Mouse (Mus musculus): Measurements from ENCODE around the gene Il1r1. TPM values are rescaled to one million over a fixed set of nuclear protein-coding genes. Genes with fewer than 3 reads are reported as not detected.

The Il1r1 gene
- polyA plus RNA-seq, 1 experiment from 2014 or later = 11.4 TPM

GRCm38 (mm10) chr1:40190025-40190424 is 34.9 kb upstream of the Il1r1 start:
- Histone ChIP-seq H3K27ac (ENCODE audit: low read length) (no peak overlapping the region), H3K27me3 (ENCODE audit: control insufficient read depth, insufficient read depth, low read length) (no peaks in the 10 kb centered on the region), H3K36me3 (ENCODE audit: control insufficient read depth, insufficient read depth, low read length) (no peaks in the 10 kb centered on the region), H3K4me1 (ENCODE audit: control insufficient read depth, insufficient read depth, low read length) (no peaks in the 10 kb centered on the region), H3K4me2 (ENCODE audit: low read depth, low read length) (no peak overlapping the region), H3K9ac (ENCODE audit: low read length) (no peak overlapping the region), H3K4me3 (replicated peaks; ENCODE audit: low read length) (no peak overlapping the region), H3K9me3 (replicated peaks; ENCODE audit: control insufficient read depth, low read length) (no peaks in the 10 kb centered on the region)
- 68% methylated on average over 5 of the region's 5 CpGs for WGBS
- ATAC-seq (ENCODE audit: insufficient read depth, low FRiP score) = no peak

- Histone ChIP-seq H3K27ac (ENCODE audit: low read length) (no peak overlapping the region), H3K4me3 (replicated peaks; ENCODE audit: low read length) (no peak overlapping the region), H3K27me3 (ENCODE audit: control insufficient read depth, insufficient read depth, low read length) (no peaks in the 10 kb centered on the region), H3K4me1 (ENCODE audit: control insufficient read depth, insufficient read depth, low read length) (no peaks in the 10 kb centered on the region), H3K9ac (ENCODE audit: low read length) (no peak overlapping the region), H3K4me2 (ENCODE audit: low read depth, low read length) (no peak overlapping the region), H3K36me3 (ENCODE audit: control insufficient read depth, insufficient read depth, low read length) (no peaks in the 10 kb centered on the region), H3K9me3 (replicated peaks; ENCODE audit: control insufficient read depth, low read length) (no peaks in the 10 kb centered on the region)
- 80% methylated on average over 5 of the region's 5 CpGs for WGBS
- ATAC-seq (ENCODE audit: insufficient read depth, low FRiP score) = no peak
These were observed 34.0 kb upstream of the Il1r1 start for GRCm38 (mm10) chr1:40190837-40191236.

GRCm38 (mm10) chr1:40194279-40194678 is 30.6 kb upstream of the Il1r1 start:
- Histone ChIP-seq H3K9me3 (replicated peaks; ENCODE audit: control insufficient read depth, low read length) (no peaks in the 10 kb centered on the region), H3K4me2 (ENCODE audit: low read depth, low read length) (no peak overlapping the region), H3K4me1 (ENCODE audit: control insufficient read depth, insufficient read depth, low read length) (no peaks in the 10 kb centered on the region), H3K36me3 (ENCODE audit: control insufficient read depth, insufficient read depth, low read length) (no peaks in the 10 kb centered on the region), H3K27ac (ENCODE audit: low read length) (no peak overlapping the region), H3K4me3 (replicated peaks; ENCODE audit: low read length) (no peak overlapping the region), H3K27me3 (ENCODE audit: control insufficient read depth, insufficient read depth, low read length) (no peaks in the 10 kb centered on the region), H3K9ac (ENCODE audit: low read length) (no peak overlapping the region)
- peak; percentile 58; the same call in 1 of the 2 replicates for ATAC-seq (ENCODE audit: insufficient read depth, low FRiP score)
- 61% methylated on average over 2 of the region's 2 CpGs for WGBS

- Histone ChIP-seq H3K4me2 (ENCODE audit: low read depth, low read length) (no peak overlapping the region), H3K4me1 (ENCODE audit: control insufficient read depth, insufficient read depth, low read length) (no peaks in the 10 kb centered on the region), H3K9me3 (replicated peaks; ENCODE audit: control insufficient read depth, low read length) (peaks cover 4% of the 10 kb centered on the region; the same call in 1 of the 2 replicates), H3K9ac (ENCODE audit: low read length) (no peak overlapping the region), H3K4me3 (replicated peaks; ENCODE audit: low read length) (no peak overlapping the region), H3K36me3 (ENCODE audit: control insufficient read depth, insufficient read depth, low read length) (no peaks in the 10 kb centered on the region), H3K27ac (ENCODE audit: low read length) (no peak overlapping the region), H3K27me3 (ENCODE audit: control insufficient read depth, insufficient read depth, low read length) (no peaks in the 10 kb centered on the region)
- ATAC-seq (ENCODE audit: insufficient read depth, low FRiP score) = no peak
- 70% methylated on average over 4 of the region's 4 CpGs for WGBS
These were observed 11.3 kb upstream of the Il1r1 start for GRCm38 (mm10) chr1:40213337-40214159.

GRCm38 (mm10) chr1:40217521-40217920 is 7.4 kb upstream of the Il1r1 start:
- Histone ChIP-seq H3K9me3 (replicated peaks; ENCODE audit: control insufficient read depth, low read length) (peaks cover 4% of the 10 kb centered on the region; the same call in 1 of the 2 replicates), H3K27ac (ENCODE audit: low read length) (no peak overlapping the region), H3K36me3 (ENCODE audit: control insufficient read depth, insufficient read depth, low read length) (no peaks in the 10 kb centered on the region), H3K27me3 (ENCODE audit: control insufficient read depth, insufficient read depth, low read length) (no peaks in the 10 kb centered on the region), H3K4me1 (ENCODE audit: control insufficient read depth, insufficient read depth, low read length) (peaks cover 6% of the 10 kb centered on the region; the same call in 1 of the 2 replicates), H3K4me3 (replicated peaks; ENCODE audit: low read length) (no peak overlapping the region), H3K9ac (ENCODE audit: low read length) (no peak overlapping the region), H3K4me2 (ENCODE audit: low read depth, low read length) (no peak overlapping the region)
- ATAC-seq (ENCODE audit: insufficient read depth, low FRiP score) = no peak
- 81% methylated on average over 5 of the region's 5 CpGs for WGBS

- Histone ChIP-seq H3K9ac (ENCODE audit: low read length) (no peak overlapping the region), H3K4me3 (replicated peaks; ENCODE audit: low read length) (no peak overlapping the region), H3K27ac (ENCODE audit: low read length) (no peak overlapping the region), H3K9me3 (replicated peaks; ENCODE audit: control insufficient read depth, low read length) (no peaks in the 10 kb centered on the region), H3K4me2 (ENCODE audit: low read depth, low read length) (no peak overlapping the region), H3K27me3 (ENCODE audit: control insufficient read depth, insufficient read depth, low read length) (no peaks in the 10 kb centered on the region), H3K36me3 (ENCODE audit: control insufficient read depth, insufficient read depth, low read length) (no peaks in the 10 kb centered on the region), H3K4me1 (ENCODE audit: control insufficient read depth, insufficient read depth, low read length) (peaks cover 6% of the 10 kb centered on the region; the same call in 1 of the 2 replicates)
- ATAC-seq (ENCODE audit: insufficient read depth, low FRiP score) = no peak
- WGBS = 68% methylated on average over 3 of the region's 3 CpGs
These were observed 6.3 kb upstream of the Il1r1 start for GRCm38 (mm10) chr1:40218603-40219002.

- no peak for ATAC-seq (ENCODE audit: insufficient read depth, low FRiP score)
- H3K9me3 ChIP-seq (replicated peaks; ENCODE audit: control insufficient read depth, low read length) = no peaks in the 10 kb centered on the region
- WGBS = 58% methylated on average over 1 of the region's 1 CpGs
- no peak overlapping the region for H3K27ac ChIP-seq (ENCODE audit: low read length)
- no peak overlapping the region for H3K4me3 ChIP-seq (replicated peaks; ENCODE audit: low read length)
- no peak overlapping the region for H3K4me2 ChIP-seq (ENCODE audit: low read depth, low read length)
- peaks cover 16% of the 10 kb centered on the region for H3K4me1 ChIP-seq (ENCODE audit: control insufficient read depth, insufficient read depth, low read length)
- no peak overlapping the region for H3K9ac ChIP-seq (ENCODE audit: low read length)
- no peaks in the 10 kb centered on the region for H3K27me3 ChIP-seq (ENCODE audit: control insufficient read depth, insufficient read depth, low read length)
- H3K36me3 ChIP-seq (ENCODE audit: control insufficient read depth, insufficient read depth, low read length) = no peaks in the 10 kb centered on the region
These were observed 4.3 kb upstream of the Il1r1 start for GRCm38 (mm10) chr1:40220549-40220948.

GRCm38 (mm10) chr1:40221864-40222263 is 3.0 kb upstream of the Il1r1 start:
- Histone ChIP-seq H3K27me3 (ENCODE audit: control insufficient read depth, insufficient read depth, low read length) (no peaks in the 10 kb centered on the region), H3K9me3 (replicated peaks; ENCODE audit: control insufficient read depth, low read length) (no peaks in the 10 kb centered on the region), H3K36me3 (ENCODE audit: control insufficient read depth, insufficient read depth, low read length) (no peaks in the 10 kb centered on the region), H3K27ac (ENCODE audit: low read length) (no peak overlapping the region; the same call in 1 of the 2 replicates), H3K4me2 (ENCODE audit: low read depth, low read length) (no peak overlapping the region), H3K9ac (ENCODE audit: low read length) (no peak overlapping the region), H3K4me3 (replicated peaks; ENCODE audit: low read length) (no peak overlapping the region), H3K4me1 (ENCODE audit: control insufficient read depth, insufficient read depth, low read length) (peaks cover 16% of the 10 kb centered on the region)
- ATAC-seq (ENCODE audit: insufficient read depth, low FRiP score) = peak; percentile 12; the same call in 1 of the 2 replicates
- 11% methylated on average over 4 of the region's 4 CpGs for WGBS

GRCm38 (mm10) chr1:40222680-40223079 is 2.2 kb upstream of the Il1r1 start:
- Histone ChIP-seq H3K9me3 (replicated peaks; ENCODE audit: control insufficient read depth, low read length) (no peaks in the 10 kb centered on the region), H3K9ac (ENCODE audit: low read length) (no peak overlapping the region), H3K4me1 (ENCODE audit: control insufficient read depth, insufficient read depth, low read length) (peaks cover 16% of the 10 kb centered on the region), H3K4me2 (ENCODE audit: low read depth, low read length) (0 out of 2 replicates have a peak overlapping the region, but pooled peaks have one; percentile 10), H3K27me3 (ENCODE audit: control insufficient read depth, insufficient read depth, low read length) (no peaks in the 10 kb centered on the region), H3K36me3 (ENCODE audit: control insufficient read depth, insufficient read depth, low read length) (no peaks in the 10 kb centered on the region), H3K27ac (ENCODE audit: low read length) (no peak overlapping the region), H3K4me3 (replicated peaks; ENCODE audit: low read length) (no peak overlapping the region)
- WGBS = 75% methylated on average over 8 of the region's 8 CpGs
- no peak for ATAC-seq (ENCODE audit: insufficient read depth, low FRiP score)

Data from stomach, embryonic 16.5 days (tissue).